Mouse (Mus musculus) lung, postnatal 0 days (tissue): ENCODE measurements around the gene Alpk3.

ENCODE experiments used
- CTCF ChIP-seq: IDR thresholded peaks from 2 replicates; pipeline ENCODE4 v1.5.1; 2016; ENCODE audit warnings: antibody characterized with exemption, mild to moderate bottlenecking
- EP300 ChIP-seq: IDR thresholded peaks from 2 replicates; pipeline ENCODE4 v1.6.1; 2016; ENCODE audit warnings: antibody characterized with exemption, mild to moderate bottlenecking, control low read depth

- no peak for TF ChIP-seq CTCF
- no peak for TF ChIP-seq EP300
Observed at GRCm38 (mm10) chr7:81111729-81112128, 54.3 kb downstream of the Alpk3 start.
